Mouse (Mus musculus) kidney, adult 2 months (tissue): ENCODE results near the gene Krt35.

ENCODE experiments used
- CTCF ChIP-seq: fragments of 200-500 bp; conservative IDR thresholded peaks from 2 replicates; pipeline ENCODE4 v1.5.1; 2011; ENCODE audit warnings: low read depth, mild to moderate bottlenecking, control low read depth, low read length, moderate library complexity, mixed read lengths; ENCODE audit not compliant: insufficient read depth, insufficient read length
- POLR2A ChIP-seq: fragments of 200-500 bp; IDR thresholded peaks from one replicate; pipeline ENCODE4 v1.6.1; 2011; ENCODE audit warnings: low read depth, low read length, control low read depth

DNA sequence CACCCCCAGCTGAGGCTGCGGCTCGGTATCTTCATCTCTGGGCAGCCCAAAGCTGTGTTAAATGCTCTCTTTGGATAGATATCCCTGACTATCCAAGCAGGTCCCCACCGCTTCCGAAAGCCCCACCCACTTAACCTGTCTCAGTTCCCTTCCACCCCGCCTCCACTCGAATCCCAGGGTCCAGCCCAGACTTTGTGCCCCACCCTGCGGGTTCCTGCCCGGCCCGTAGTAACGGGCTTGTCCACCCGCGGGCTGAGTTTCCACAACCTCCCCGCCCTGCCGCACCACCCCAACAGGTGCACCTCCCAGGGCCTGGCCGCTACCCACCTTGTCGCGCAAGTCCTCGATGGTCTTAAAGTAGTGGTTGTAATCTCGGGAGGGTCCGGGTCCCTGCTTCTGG is 49.1 kb upstream of the Krt35 start:
- TF ChIP-seq CTCF (no peak), POLR2A (no peak)
